Mouse (Mus musculus) thymus, adult 2 months (tissue): Measurements from ENCODE around the gene Mrps26. TPM values are rescaled to one million over a fixed set of nuclear protein-coding genes. Genes with fewer than 3 reads are reported as not detected.
"Not testable (repeated sequence)": the region's sequence is repeated elsewhere in the genome, so short reads cannot be mapped to it uniquely, and the experiment has no call there.

Source experiments
- DNase-seq: peaks from one replicate; pipeline ENCODE4 v3.0.0; 2021
- H3K27ac ChIP-seq: fragments of 200-500 bp; 2 replicates; pipeline ENCODE4 v1.5.1; 2012; ENCODE audit warnings: low read length, control low read depth; ENCODE audit not compliant: control insufficient read depth, insufficient read depth
- H3K27me3 ChIP-seq: fragments of 200-500 bp; 2 replicates; pipeline ENCODE4 v1.6.1; 2012; ENCODE audit warnings: mild to moderate bottlenecking, low read length, moderate library complexity, mixed read lengths; ENCODE audit not compliant: control insufficient read depth, insufficient read depth
- H3K36me3 ChIP-seq: fragments of 200-500 bp; 2 replicates; pipeline ENCODE4 v1.6.1; 2012; ENCODE audit warnings: mild to moderate bottlenecking, low read length, moderate library complexity; ENCODE audit not compliant: control insufficient read depth, insufficient read depth
- H3K4me1 ChIP-seq: fragments of 200-500 bp; replicated peaks from 2 replicates; pipeline ENCODE4 v1.6.1; 2012; ENCODE audit warnings: low read length; ENCODE audit not compliant: control insufficient read depth, insufficient read depth
- H3K4me3 ChIP-seq: fragments of 200-500 bp; 2 replicates; pipeline ENCODE4 v1.5.1; 2012; ENCODE audit warnings: mild to moderate bottlenecking, low read length, control low read depth, moderate library complexity; ENCODE audit not compliant: control insufficient read depth, insufficient read depth
- CTCF ChIP-seq: fragments of 200-500 bp; IDR thresholded peaks from 2 replicates; pipeline ENCODE4 v1.5.1; 2012; ENCODE audit warnings: mild to moderate bottlenecking, control low read depth, low read length, moderate library complexity, borderline replicate concordance; ENCODE audit not compliant: control insufficient read depth, poor library complexity, insufficient read depth; ENCODE audit errors: extremely low read depth
- POLR2A ChIP-seq: fragments of 200-500 bp; IDR thresholded peaks from 2 replicates; pipeline ENCODE4 v1.6.1; 2012; ENCODE audit warnings: mild to moderate bottlenecking, low read length, control low read depth, moderate library complexity; ENCODE audit not compliant: control insufficient read depth, poor library complexity, insufficient read depth; ENCODE audit errors: extremely low read depth
- WGBS: fragments of 180-500 bp; shearing (Covaris S2); methylation state at CpG from one replicate; pipeline ENCODE4 v1.1.7; 2018; 5-methylcytosine and 5-hydroxymethylcytosine counted together
- polyA plus RNA-seq: library from polyadenylated mRNA; depleted of rRNA; stranded (reverse); fragments of >200 nt; gene quantifications from 2 replicates; pipeline ENCODE4 v1.2.3, GENCODE M21; 2012

The Mrps26 gene
- polyA plus RNA-seq, 1 experiment: 112 TPM

- Histone ChIP-seq H3K36me3 (peaks cover 4% of the 10 kb centered on the region; the same call in 1 of the 2 replicates), H3K27ac (no peak overlapping the region), H3K4me3 (no peak overlapping the region), H3K4me1 (peaks cover 6% of the 10 kb centered on the region), H3K27me3 (no peaks in the 10 kb centered on the region)
- DNase-seq: no peak
- WGBS: 88% methylated on average over 4 of the region's 4 CpGs
- TF ChIP-seq POLR2A (no peak), CTCF (no peak)
Measured at GRCm38 (mm10) chr2:130568921-130569320, 5.4 kb downstream of the Mrps26 start.

DNA sequence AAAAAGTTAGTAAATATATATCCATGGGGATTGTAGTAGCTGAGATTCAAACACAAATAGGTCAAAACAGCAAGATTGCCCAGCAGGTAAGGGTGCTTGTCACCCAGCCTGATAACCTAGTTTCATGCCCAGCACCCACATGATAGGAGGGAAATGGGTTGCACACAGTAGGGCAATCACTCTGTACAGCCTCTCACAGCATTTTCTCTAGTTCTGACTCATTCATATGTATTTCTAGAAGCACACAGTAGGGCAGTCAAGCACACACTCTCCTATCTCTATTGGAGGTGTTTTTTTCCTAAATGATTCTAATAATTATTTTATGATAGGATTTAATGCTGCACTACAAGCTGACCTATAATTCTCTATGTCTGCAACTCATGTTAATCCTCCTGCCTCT, 6.4 kb downstream of the Mrps26 start:
- Histone ChIP-seq H3K27ac (no peak overlapping the region), H3K4me1 (no peaks in the 10 kb centered on the region), H3K27me3 (no peaks in the 10 kb centered on the region), H3K4me3 (no peak overlapping the region), H3K36me3 (peaks cover 4% of the 10 kb centered on the region; the same call in 1 of the 2 replicates)
- no peak for DNase-seq
- TF ChIP-seq CTCF: no peak

- H3K4me3 ChIP-seq: no peak overlapping the region
- peaks cover 4% of the 10 kb centered on the region; the same call in 1 of the 2 replicates for H3K4me1 ChIP-seq
- H3K27ac ChIP-seq: no peak overlapping the region
- no peak for DNase-seq
- TF ChIP-seq POLR2A (no peak), CTCF (no peak)
- H3K36me3 ChIP-seq: no peaks in the 10 kb centered on the region
- H3K27me3 ChIP-seq: peaks cover 16% of the 10 kb centered on the region; the same call in 1 of the 2 replicates
- 93% methylated on average over 5 of the region's 5 CpGs for WGBS
Measured at GRCm38 (mm10) chr2:130574960-130575359, 11.4 kb downstream of the Mrps26 start.

DNA sequence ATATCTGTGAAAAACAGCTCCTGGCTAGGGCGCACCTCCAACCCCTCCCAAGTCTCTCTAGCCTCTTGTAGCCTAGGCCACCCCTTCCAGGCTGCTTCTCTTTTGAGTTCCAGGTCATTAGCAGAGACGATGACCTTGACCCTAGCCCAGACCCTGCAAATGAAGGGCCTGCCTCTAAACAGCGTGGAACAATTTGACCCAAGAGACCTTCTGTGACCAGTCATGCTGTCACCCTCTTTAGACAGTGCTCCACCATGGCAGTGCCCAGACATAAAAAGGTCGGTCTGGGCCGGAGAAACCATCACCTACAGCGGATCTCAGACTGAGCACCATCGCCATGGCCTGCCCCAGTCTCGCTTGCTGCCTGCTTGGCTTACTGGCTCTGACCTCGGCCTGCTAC, 12.3 kb downstream of the Mrps26 start, which contains the start of gene Oxt:
Oxt (plus strand) TSS at position 301 of the 400 bp plus-strand sequence.
- Histone ChIP-seq H3K4me3 (no peak within 1 kb of the TSS), H3K27ac (no peak within 1 kb of the TSS), H3K36me3 (no peaks in the 10 kb centered on the region), H3K27me3 (peaks cover 16% of the 10 kb centered on the region; the same call in 1 of the 2 replicates), H3K4me1 (peaks cover 4% of the 10 kb centered on the region; the same call in 1 of the 2 replicates)
- no peak for DNase-seq
- WGBS: 88% methylated on average over 9 of the region's 9 CpGs
- TF ChIP-seq CTCF: no peak
- no peak for TF ChIP-seq POLR2A

DNA sequence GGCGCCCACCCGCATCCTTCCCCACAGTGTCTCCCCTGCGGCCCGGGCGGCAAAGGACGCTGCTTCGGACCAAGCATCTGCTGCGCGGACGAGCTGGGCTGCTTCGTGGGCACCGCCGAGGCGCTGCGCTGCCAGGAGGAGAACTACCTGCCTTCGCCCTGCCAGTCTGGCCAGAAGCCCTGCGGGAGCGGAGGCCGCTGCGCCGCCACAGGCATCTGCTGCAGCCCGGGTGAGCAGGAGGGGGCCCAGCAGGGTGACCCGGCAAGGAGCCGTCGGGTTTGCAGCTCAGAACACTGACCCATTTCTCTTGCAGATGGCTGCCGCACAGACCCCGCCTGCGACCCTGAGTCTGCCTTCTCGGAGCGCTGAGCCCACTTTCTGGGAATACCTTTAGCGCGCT, 13.0 kb downstream of the Mrps26 start:
- H3K27me3 ChIP-seq: peaks cover 20% of the 10 kb centered on the region; the same call in 1 of the 2 replicates
- not testable (repeated sequence) for DNase-seq, H3K36me3 ChIP-seq, H3K4me1 ChIP-seq, H3K27ac ChIP-seq, H3K4me3 ChIP-seq
- WGBS: 8% methylated on average over 32 of the region's 32 CpGs

- Histone ChIP-seq H3K27ac (no peak overlapping the region), H3K4me3 (no peak overlapping the region), H3K27me3 (peaks cover 20% of the 10 kb centered on the region; the same call in 1 of the 2 replicates), H3K36me3 (no peaks in the 10 kb centered on the region), H3K4me1 (peaks cover 4% of the 10 kb centered on the region; the same call in 1 of the 2 replicates)
- 21% methylated on average over 9 of the region's 9 CpGs for WGBS
- no peak for DNase-seq
- no peak for TF ChIP-seq CTCF
Measured at GRCm38 (mm10) chr2:130577021-130577420, 13.5 kb downstream of the Mrps26 start.

DNA sequence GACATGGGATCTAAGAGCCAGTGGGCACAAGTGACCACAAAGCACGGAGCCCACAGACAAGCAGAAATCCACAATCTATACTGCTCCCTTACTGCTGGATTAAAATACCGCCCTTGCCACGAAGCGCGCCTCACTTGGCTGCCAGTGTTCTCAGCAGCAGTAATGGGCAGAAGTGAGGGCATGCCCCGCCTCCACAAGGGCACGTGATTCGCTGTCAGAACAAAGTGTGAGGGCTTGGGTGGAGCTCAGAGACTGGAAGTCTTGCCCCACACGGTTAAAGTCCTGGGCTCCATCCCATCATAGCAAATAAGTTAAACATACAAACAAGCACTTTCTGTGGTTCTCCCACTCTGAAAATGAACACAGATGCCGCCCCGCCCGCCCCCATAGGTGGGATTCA, 14.1 kb downstream of the Mrps26 start:
- Histone ChIP-seq H3K4me3 (no peak overlapping the region), H3K27me3 (peaks cover 20% of the 10 kb centered on the region; the same call in 1 of the 2 replicates), H3K27ac (no peak overlapping the region), H3K4me1 (peaks cover 4% of the 10 kb centered on the region; the same call in 1 of the 2 replicates), H3K36me3 (no peaks in the 10 kb centered on the region)
- TF ChIP-seq CTCF (no peak), POLR2A (no peak)
- 8% methylated on average over 12 of the region's 12 CpGs for WGBS
- DNase-seq: peak; percentile 62
